Mouse (Mus musculus) hindbrain, embryonic 10.5 days (tissue): Measurements from ENCODE around the gene Grxcr1. TPM values are rescaled to one million over a fixed set of nuclear protein-coding genes. Genes with fewer than 3 reads are reported as not detected.

Experiments used
- polyA plus RNA-seq: library from polyadenylated mRNA; unstranded; fragments of >200 nt; fragmentation: Nextera tagmentation; extraction: Ambion mirVana; gene quantifications from 2 replicates; pipeline ENCODE4 v1.2.1, GENCODE M21; 2016

The Grxcr1 gene
- polyA plus RNA-seq, 1 experiment from 2014 or later, result not detected

Other genes with a start within 250 kb of the Grxcr1 start
- 14.2 and 17.0 TPM in 2 replicates for gene Atp8a1, start 184.4 kb upstream of the Grxcr1 start, polyA plus RNA-seq
- not detected in 2 replicates for gene Gm5108, start 90.2 kb upstream of the Grxcr1 start, polyA plus RNA-seq
- not detected in 2 replicates for gene Gm21905, start 85.4 kb upstream of the Grxcr1 start, polyA plus RNA-seq